Mouse (Mus musculus): ENCODE results near the gene Afdn.

GRCm38 (mm10) chr17:13825421-13825820 is 65.1 kb downstream of the Afdn start:
- TF ChIP-seq POLR2A (IDR thresholded peaks at IDR 0.05; ENCODE audit: control insufficient read depth, extremely low read depth, insufficient read depth, low read length, poor library complexity) = no peak
- TF ChIP-seq CTCF (IDR thresholded peaks at IDR 0.05; ENCODE audit: borderline replicate concordance, control insufficient read depth, extremely low read depth, insufficient read depth, low read length, poor library complexity) = no peak

Measured in thymus, adult 2 months (tissue).